Mouse (Mus musculus) lung, postnatal 4 days (tissue): ENCODE measurements around the gene Midn.
A peak's percentile ranks its signal among the peaks of the same experiment; 100 is the strongest.

Source experiments
- DNase-seq, 2 experiments: peaks; one replicate each; pipeline ENCODE4 v3.0.0; 2021

The Midn gene

DNA sequence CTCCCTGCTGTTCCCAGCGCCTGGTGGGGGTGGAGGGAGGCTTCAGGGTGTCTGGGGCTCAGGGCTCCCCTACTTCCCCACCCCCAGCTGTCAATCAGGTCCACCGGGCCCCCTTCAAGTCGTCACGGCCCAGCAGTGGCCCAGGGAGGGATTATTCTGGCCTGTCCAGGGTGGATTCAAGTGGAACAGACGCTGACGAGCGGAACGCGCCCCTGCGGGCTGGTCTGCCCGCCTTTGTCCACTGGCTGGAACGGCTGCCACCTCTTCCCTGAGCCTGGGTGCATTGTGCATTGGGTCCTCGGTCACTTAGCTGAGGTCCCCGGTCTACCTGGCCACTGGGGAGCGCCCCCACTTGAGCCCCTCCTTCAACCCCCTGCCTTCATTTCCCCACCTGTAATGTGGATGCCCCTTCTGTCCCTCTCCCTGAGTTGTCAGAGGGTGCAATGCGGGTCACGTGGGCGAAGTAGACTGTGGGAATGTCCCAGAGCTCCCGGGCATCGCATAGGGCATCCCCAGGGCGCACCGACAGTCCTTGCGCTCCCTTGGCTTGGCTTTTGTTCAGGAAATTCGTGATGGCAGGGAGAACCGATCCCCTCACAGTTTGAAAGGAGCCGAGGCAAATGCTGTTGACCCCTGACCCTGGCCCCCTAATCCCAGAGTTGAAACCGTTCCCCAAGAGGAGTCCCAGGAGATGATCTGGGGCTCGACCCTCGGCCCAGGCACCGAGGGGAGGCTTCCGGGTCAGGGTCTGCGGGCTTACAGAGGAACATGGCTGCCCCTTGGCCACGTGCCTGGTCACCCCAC lies 48.9 kb downstream of the Midn start:
- peak in 1 of 2 experiments; percentile 17 for DNase-seq

DNA sequence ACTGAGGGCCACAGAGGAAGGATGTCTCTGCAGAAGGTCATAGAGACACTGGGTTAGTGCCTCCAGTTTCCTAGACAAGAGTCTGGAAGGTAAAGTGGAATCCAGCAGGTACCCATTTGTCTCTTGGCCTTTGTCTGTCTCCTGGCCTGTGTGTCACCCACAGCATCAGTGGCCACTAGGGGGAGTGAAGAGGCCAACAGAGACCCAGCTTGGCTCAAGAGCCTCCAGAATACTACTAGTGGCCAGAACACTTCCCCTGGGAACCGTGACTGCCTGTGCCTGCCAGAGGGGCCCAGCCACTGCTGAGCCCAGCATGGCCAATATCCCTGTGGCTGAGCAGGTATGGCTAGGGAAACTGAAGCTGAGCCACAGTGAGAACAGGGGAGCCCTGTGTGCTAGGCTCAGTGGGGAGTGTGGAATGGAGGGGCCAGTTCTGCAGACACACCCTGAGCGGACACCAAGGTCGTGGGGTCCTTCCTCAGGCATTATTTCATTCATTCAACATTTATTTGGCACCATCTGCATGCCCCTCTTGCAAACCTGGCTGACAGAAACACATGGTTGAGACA lies 51.5 kb downstream of the Midn start:
- DNase-seq: peak; percentile 80 to 87

DNA sequence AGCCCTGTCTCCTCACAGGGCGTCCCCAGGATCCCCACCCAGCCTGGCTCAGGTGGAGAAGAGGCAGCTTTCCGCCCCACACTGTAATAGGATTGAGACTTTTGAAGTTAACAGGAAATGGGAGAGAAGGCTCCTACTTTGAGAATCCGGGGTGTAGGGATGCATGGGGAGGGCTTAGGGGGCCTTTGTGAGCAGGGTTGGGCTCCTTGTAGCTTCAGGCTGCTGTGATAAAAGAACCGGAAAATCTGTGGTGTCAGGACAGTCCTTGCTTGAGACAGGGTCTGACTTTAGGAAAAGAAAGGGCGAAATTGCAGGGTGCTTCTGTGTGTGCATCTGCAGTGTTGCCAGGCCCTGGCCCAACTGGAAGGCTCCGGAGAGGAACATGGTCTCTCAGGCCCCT lies 52.4 kb downstream of the Midn start:
- no peak for DNase-seq

DNA sequence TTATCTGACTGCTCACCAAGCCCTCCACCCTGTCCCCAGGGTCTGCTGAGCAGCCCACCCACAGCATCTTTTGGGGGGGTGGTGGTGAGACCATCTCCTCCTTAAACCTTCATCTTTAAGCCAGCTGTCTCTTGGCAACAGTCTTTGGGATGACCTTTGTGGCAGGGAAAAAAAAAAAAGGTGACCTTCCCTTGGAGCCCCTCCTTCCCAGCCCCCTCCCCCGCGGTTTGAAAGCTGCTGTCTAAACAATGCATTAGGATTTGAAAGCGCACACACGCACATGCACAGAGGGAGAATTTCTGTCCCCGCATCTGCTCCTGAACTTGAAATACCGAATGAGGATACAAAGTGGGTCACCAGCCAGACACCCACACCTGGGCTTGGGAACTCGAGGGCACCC lies 56.0 kb downstream of the Midn start:
- DNase-seq: no peak

DNA sequence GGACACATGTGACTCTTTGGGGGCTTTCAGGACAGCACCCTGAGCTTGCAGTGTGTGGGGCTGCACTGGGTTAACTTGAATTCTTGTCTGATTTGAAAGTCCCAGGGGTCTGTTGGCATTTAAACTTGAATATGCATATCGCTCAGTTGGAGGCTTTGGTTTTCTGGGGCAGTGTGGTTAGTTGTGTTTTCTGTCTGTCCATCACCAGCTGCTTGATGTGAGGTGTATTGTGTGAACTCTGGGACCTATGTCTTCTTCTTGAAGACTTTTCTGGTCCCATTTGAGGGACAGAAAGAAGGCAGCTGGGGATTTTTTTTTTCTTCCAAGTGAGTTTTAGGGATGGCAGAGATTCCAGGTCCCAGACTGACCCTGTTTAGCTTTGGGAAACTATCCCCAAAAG lies 59.1 kb downstream of the Midn start:
- no peak for DNase-seq

DNA sequence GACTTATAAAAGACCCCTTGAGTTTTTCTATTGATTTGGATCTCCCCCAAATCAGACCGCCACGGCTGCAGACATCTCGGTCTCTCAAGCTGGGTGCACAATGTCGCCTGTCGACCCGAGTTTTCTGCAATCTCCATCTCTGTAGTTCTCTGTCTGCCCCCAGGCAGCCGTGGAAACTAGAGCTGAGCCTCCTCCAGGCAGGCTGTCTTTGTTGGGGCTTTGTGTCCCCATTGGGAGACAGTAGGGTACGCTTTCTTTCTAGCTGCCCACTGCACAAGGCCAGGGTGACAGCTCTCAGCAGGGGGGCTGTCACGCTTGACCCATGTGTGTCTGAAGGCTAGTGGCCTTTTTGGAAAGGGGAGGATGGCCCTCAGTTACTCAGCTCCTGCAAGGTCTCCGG lies 59.6 kb downstream of the Midn start:
- no peak for DNase-seq
